Mouse (Mus musculus) B cell, adult 2 months (primary cell): ENCODE data around the gene Nodal.

Experiments
- DNase-seq, 2 experiments: peaks; one replicate each; pipeline ENCODE4 v3.0.0; 2022

Gene Nodal

GRCm38 (mm10) chr10:61440202-61440800 lies 22.5 kb downstream of the Nodal start:
- DNase-seq = no peak

GRCm38 (mm10) chr10:61443456-61443855 lies 25.7 kb downstream of the Nodal start:
- DNase-seq = no peak

DNA sequence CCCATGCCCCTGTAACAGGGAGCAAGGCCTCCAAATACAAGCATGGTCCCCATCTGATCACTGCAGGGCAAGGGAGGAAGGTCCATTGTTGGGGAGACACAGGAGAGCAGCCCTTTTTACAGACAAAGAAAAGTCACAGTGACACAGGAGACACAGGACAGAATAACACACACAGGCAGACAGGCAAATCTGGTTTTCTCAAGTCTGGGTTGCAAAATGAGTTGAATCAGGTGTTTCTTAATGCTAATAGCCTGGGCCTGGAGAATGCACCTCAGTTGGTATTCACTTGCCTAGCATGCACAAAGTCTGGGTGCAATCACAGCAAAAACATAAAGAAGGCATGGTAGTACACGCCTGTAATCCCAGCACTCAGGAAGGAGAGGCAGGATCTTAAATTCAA lies 26.1 kb downstream of the Nodal start:
- DNase-seq = no peak

DNA sequence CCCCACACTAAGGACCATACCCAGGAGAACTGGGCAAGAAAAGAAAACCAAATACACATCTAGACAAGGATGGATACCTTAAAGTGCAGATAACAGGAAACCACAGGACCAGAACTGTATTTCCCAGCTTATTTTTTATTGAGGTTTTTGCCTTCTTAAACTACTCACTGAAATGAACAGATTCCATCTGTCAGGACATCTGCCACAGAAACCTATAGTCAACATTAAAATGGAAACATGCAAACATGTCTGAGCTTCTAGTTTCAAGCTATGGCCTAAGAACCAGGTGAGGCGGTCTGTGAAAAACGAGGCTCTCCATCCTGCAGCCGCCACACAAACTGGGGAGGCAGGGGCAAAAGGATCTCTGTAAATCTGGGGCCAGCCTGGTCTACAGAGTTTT lies 27.2 kb downstream of the Nodal start:
- DNase-seq = no peak

GRCm38 (mm10) chr10:61447581-61448353 lies 30.0 kb downstream of the Nodal start:
- DNase-seq = peak; percentile 51 to 57

- no peak for DNase-seq
Measured at GRCm38 (mm10) chr10:61448834-61449233, 31.1 kb downstream of the Nodal start.

GRCm38 (mm10) chr10:61451463-61451930 lies 33.7 kb downstream of the Nodal start:
- peak; percentile 60 to 64 for DNase-seq

DNA sequence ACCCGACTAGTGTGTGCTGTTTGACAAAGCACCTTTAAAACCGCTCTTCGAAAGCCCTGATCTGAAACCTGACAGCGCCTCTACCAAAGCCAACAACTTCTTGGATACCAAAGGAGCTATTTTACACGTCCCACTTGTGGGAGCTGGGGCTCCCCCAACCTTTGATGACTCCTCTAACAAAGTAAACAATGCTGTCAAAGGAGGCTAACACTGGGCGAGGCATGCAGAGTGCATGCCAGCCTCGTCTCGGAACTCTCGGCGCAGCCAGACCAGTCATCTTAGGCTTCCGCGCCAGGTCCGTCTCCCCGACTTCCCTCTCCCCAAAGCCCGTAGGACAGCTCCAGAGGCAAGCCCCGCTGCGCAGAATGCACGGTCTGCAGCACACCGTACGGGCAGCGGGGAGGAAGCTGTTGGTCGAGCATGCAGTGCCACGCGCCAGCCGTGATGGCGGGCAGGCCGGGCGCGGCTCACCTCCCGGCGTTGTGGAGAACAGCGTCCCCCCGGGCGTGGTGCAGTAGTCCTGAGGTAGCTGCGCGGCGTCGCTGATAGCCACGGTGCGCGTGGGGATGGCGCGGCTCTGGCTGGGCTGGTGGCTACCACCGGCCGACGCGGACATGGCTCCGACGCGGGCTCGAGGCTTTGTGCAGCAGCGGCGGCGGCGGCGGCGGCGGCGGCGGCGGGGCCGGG lies 34.3 kb downstream of the Nodal start:
- DNase-seq = peak; percentile 55 to 63

DNA sequence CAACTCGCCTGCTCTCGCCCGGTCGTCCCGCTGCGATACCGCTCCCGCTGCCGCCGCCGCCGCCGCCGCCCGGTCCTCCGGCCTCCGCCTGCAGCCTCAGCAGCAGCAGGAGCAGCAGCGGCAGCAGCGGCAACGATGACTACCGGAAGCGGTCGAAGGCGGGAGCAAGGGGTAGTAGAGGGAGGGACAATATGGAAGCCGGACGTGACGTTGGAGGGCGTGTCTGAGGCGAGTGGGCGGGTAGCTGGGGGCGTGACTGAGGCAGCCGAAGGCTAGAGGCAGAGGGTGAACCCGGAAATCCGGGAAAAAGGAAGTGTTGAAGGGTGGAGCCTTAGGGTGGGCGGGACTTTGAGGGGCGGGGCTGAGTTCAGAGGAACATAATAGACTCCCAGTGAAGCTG lies 34.9 kb downstream of the Nodal start, which contains the start of gene Eif4ebp2:
Eif4ebp2 (minus strand) TSS at position 17 of the 400 bp plus-strand sequence.
- peak; percentile 100 for DNase-seq

DNA sequence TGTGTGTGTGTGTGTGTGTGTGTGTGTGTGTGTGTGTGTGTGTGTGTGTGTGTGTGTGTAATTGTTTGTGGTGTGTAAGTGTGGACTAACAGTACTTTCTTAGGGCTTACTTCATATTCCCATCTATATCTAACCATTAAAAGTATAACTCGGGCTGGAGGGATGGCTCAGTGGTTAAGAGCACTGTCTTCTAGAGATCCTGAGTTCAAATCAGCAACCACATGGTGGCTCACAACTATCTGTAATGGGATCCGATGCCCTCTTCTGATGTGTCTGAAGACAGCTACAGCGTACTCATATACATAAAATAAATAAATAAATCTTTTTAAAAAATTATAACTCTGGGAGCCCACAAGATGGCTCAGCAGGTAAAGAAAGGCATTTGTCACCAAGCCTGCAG lies 35.4 kb downstream of the Nodal start:
- peak in 1 of 2 experiments; percentile 22 for DNase-seq

GRCm38 (mm10) chr10:61457182-61457581 lies 39.4 kb downstream of the Nodal start:
- DNase-seq = no peak

GRCm38 (mm10) chr10:61465009-61465408 lies 47.2 kb downstream of the Nodal start:
- DNase-seq = no peak

GRCm38 (mm10) chr10:61466242-61466641 lies 48.5 kb downstream of the Nodal start:
- peak; percentile 68 to 69 for DNase-seq

GRCm38 (mm10) chr10:61466873-61467272 lies 49.1 kb downstream of the Nodal start:
- DNase-seq = peak; percentile 37 to 43

DNA sequence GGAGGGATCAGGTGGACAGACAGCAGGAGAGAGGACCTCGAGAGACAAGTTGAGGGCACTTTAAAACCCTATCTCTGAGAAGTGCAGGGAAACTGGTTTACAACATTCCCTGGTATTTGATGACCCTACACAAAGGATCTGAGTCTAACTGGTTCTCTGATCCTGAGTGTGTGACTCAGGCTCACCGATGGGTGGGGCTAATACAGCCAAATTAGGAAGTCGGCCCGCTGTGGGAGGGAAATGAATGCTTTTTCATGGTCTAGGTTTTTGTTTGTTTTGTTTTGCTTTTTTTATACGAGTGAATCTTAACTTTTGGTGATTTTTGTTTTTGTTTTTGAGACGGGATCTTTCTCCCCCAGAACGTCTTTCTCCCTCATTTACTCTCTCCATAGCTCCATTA lies 51.1 kb downstream of the Nodal start:
- DNase-seq = no peak

DNA sequence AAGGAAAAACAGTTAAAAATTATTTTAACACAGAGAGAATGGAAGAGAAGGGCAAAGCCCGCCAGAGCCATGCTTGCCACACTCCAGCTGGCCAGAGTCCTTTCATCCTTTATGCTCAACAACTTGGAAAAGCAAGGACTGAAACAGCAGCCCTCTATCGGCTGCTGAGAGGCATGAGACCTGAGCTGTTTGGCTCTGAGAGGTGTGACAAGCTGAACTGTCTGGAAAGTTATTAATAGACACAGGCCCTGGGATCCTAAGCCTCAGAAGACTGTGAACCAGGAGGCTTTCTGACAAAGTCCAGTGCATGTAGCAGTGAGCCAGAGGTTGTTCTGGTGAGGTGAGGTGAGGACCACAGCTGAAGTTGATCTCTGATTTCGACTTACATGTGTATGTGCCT lies 55.9 kb downstream of the Nodal start:
- no peak for DNase-seq

DNA sequence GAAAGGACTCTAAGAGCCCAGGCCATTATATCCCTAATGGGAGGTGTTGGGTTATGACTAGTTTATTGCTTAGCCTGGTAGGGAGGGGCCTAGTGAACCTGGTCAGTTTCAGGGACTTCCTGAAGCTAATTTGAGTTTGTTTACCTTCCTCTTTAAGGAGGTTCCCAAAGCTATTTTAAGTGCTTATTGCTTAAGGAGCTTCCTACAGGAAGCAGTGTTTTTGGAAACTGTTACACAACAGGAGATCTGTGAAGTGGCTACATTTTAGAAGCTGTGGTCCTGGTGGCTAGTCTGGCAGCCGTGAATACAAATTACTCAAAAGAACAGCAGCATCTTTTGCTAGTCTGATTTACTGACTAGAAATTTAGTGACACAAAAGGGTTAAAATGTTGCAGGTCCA lies 56.6 kb downstream of the Nodal start:
- no peak for DNase-seq
